ENCODE assay signal across 8 mouse cellular contexts in genomic region chr2:138047781-138048201, GRCm38 (mm10).
DNase-seq lines count a peak whose midpoint lies in the region; ATAC-seq and TF ChIP-seq lines count a peak whose summit lies in the region.

No protein-coding gene starts in this region.

- no peak overlapping the region for H3K4me3 ChIP-seq in heart, embryonic 15.5 days
- no peak overlapping the region for H3K4me3 ChIP-seq in heart, embryonic 10.5 days
- H3K4me3 ChIP-seq in cortical plate, adult 2 months (ENCODE audit: insufficient read depth, low read length) = peak overlapping the region; percentile 7; the same call in 1 of the 2 replicates

- H3K9me3 ChIP-seq in heart, embryonic 15.5 days (replicated peaks) = no peaks in the 10 kb centered on the region
- H3K9me3 ChIP-seq in heart, embryonic 10.5 days = no peaks in the 10 kb centered on the region

- no peak for TF ChIP-seq CTCF in brain, embryonic 14.5 days (IDR thresholded peaks at IDR 0.05; ENCODE audit: borderline replicate concordance, extremely low read depth, insufficient read depth, insufficient read length)
- no peak for TF ChIP-seq CTCF in cortical plate, adult 2 months (IDR thresholded peaks at IDR 0.05; ENCODE audit: extremely low read depth, insufficient read depth, low read length)

- intact Hi-C loops in left cerebral cortex, postnatal 4 days (cut with DNase I) = no loop called here

- no peaks in the 10 kb centered on the region for H3K36me3 ChIP-seq in heart, embryonic 15.5 days
- H3K36me3 ChIP-seq in heart, embryonic 10.5 days = no peaks in the 10 kb centered on the region

- no peaks in the 10 kb centered on the region for H3K27me3 ChIP-seq in heart, embryonic 15.5 days
- no peaks in the 10 kb centered on the region for H3K27me3 ChIP-seq in heart, embryonic 10.5 days (ENCODE audit: insufficient read depth, poor library complexity, severe bottlenecking)

- TF ChIP-seq POLR2A in brain, embryonic 14.5 days (IDR thresholded peaks at IDR 0.05; ENCODE audit: borderline replicate concordance, extremely low read depth, insufficient read depth, insufficient read length, poor library complexity, severe bottlenecking) = no peak
- no peak for TF ChIP-seq POLR2A in cortical plate, adult 2 months (IDR thresholded peaks at IDR 0.05; ENCODE audit: extremely low read depth, insufficient read depth, low read length)

- H3K27ac ChIP-seq in heart, embryonic 15.5 days = no peak overlapping the region
- H3K27ac ChIP-seq in heart, embryonic 10.5 days = no peak overlapping the region
- no peak overlapping the region for H3K27ac ChIP-seq in cortical plate, adult 2 months (ENCODE audit: insufficient read depth, low read length)

- WGBS in heart, embryonic 15.5 days = 22% methylated on average over 11 of the region's 11 CpGs
- WGBS in heart, embryonic 10.5 days = 36% methylated on average over 11 of the region's 11 CpGs

- H3K9ac ChIP-seq in heart, embryonic 15.5 days = no peak overlapping the region

- H3K4me2 ChIP-seq in heart, embryonic 15.5 days = no peak overlapping the region

- DNase-seq in heart, embryonic 10.5 days (ENCODE audit: low spot score) = no peak
- peak; percentile 68 for DNase-seq in brain, embryonic 14.5 days (ENCODE audit: low read depth)
- DNase-seq in left cerebral cortex, postnatal 4 days = peak; percentile 96
- DNase-seq in retina, embryonic 14.5 days (ENCODE audit: low spot score) = no peak
- DNase-seq in lung, postnatal 10 days = no peak
- no peak for DNase-seq in urinary bladder, postnatal 25 days (ENCODE audit: low spot score)

- ATAC-seq in heart, embryonic 15.5 days (replicated peaks; ENCODE audit: insufficient number of reproducible peaks, insufficient read depth, low FRiP score, low read depth) = peak; percentile 35; the same call in 1 of the 2 replicates

- H3K4me1 ChIP-seq in heart, embryonic 15.5 days (replicated peaks) = no peaks in the 10 kb centered on the region
- H3K4me1 ChIP-seq in heart, embryonic 10.5 days = peaks cover 5% of the 10 kb centered on the region
- H3K4me1 ChIP-seq in cortical plate, adult 2 months (ENCODE audit: control insufficient read depth, insufficient read depth, low read length) = peaks cover 3% of the 10 kb centered on the region; the same call in 1 of the 2 replicates

Comparison
In these comparisons a context has a peak if more than half of its experiments do, and no peak if none do; other contexts are left out.
1. DNase-seq: peak in brain, embryonic 14.5 days (single experiment) and left cerebral cortex, postnatal 4 days (single experiment); none in heart, embryonic 10.5 days (single experiment), retina, embryonic 14.5 days (single experiment), lung, postnatal 10 days (single experiment) and urinary bladder, postnatal 25 days (single experiment).